Mouse (Mus musculus) mammary gland, adult 2 months (tissue): ENCODE results near the gene Fbxo45. TPM values are rescaled to one million over a fixed set of nuclear protein-coding genes. Genes with fewer than 3 reads are reported as not detected.

ENCODE experiments used
- polyA plus RNA-seq: library from polyadenylated mRNA; depleted of rRNA; stranded (reverse); fragments of >200 nt; gene quantifications from 2 replicates; pipeline ENCODE4 v1.2.3, GENCODE M21; 2012; ENCODE audit warnings: low replicate concordance; rRNA removed

The Fbxo45 gene
- polyA plus RNA-seq, result 5.3 and 6.6 TPM in 2 replicates

GRCm38 (mm10) chr16:32246952-32247370, at the start of gene Fbxo45, which contains the start of gene Wdr53:
TSS of gene Fbxo45 (minus strand) at chr16:32247158.
TSS of gene Wdr53 (plus strand) at chr16:32247227.

DNA sequence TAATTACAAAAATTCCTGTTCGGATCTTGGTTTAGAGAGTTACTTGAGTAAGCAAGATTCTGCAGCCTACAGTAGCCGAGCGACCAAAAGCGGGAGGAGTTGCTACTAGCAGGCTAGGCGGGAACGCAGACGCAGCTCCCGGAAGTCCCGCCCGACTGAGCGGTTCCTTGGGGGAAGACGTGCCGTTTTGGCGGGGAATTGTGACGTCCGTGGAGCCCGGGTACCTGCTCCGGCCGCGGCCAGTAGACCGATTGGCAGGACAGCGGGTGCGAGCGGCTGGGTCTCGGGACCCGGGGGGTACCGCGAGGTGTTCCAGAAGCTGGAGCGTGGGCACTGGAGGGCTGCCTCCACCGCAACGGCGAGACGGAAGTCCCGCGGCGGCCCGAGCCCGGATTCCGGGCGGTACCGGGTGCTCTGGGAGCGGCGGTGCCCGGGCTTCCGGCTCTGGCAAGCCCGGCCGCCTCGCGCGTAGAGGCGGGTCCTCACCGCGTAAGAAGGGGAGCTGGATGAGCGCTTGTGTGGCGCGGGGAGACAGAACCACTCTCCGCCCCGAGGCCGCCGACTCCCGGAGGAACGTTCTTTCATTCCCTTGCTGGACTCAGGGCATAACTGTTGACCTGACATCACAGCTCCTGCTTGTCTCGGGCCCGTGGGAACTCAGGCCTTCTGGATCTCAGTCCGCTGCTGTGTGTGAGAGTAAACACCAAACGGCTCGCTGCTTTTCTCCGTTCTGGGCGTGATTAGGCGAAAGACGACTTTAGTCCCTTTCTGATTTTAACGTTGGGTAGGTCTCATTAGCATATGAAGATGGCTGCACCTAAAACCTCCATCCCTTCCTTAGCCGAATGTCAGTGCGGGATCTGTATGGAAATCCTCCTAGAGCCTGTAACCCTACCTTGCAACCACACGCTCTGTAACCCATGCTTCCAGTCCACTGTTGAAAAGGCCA, 30.6 kb upstream of the Fbxo45 start, which contains the start of gene Rnf168:
TSS of gene Rnf168 (plus strand) at position 152 of the 949 bp plus-strand sequence.

DNA sequence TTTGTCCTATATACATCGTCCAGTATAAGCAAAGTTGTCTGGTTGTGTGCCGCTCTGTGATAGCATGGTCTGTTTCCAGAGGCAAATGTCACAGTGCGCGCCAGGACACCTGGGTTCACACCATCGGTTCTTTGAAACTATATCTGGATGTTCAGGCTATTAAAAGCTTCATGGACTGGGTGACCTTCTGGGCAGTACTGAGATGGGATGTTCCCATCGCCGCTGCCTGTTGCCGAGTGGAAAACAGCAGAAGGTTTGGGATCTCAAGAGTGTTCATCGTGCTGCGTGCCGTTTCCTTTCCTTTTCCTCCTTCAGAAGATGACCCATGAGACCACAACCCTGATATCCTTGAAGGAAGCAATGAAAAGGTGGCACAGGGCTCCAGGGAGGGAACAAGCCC, 24.3 kb upstream of the Fbxo45 start, which contains the start of gene Smco1:
TSS of gene Smco1 (plus strand) at position 178 of the 400 bp plus-strand sequence.

Other genes with a start within 250 kb of the Fbxo45 start
- gene Senp5, start 243.9 kb downstream of the Fbxo45 start, polyA plus RNA-seq, result 2.8 and 6.8 TPM in 2 replicates
- 19.2 and 21.9 TPM in 2 replicates for gene Pak2, start 167.8 kb downstream of the Fbxo45 start, polyA plus RNA-seq
- gene Pigx, start 147.4 kb downstream of the Fbxo45 start, polyA plus RNA-seq, result 29.2 and 39.3 TPM in 2 replicates
- gene Cep19, start 147.4 kb downstream of the Fbxo45 start, polyA plus RNA-seq, result 10.3 and 11.5 TPM in 2 replicates
- 78.3 and 94.4 TPM in 2 replicates for gene Nrros, start 81.6 kb downstream of the Fbxo45 start, polyA plus RNA-seq
- gene Bex6, start 67.3 kb downstream of the Fbxo45 start, polyA plus RNA-seq, result 0.13 and 0.56 TPM in 2 replicates
- 2.0 and 4.7 TPM in 2 replicates for gene Wdr53, start 69 bp upstream of the Fbxo45 start, polyA plus RNA-seq
- 9.6 TPM in 1 of 2 replicates, not detected in the other for gene Smco1, start 24.3 kb upstream of the Fbxo45 start, polyA plus RNA-seq
- gene Rnf168, start 30.3 kb upstream of the Fbxo45 start, polyA plus RNA-seq, result 6.2 and 7.4 TPM in 2 replicates
- gene Ubxn7, start 85.1 kb upstream of the Fbxo45 start, polyA plus RNA-seq, result 6.5 and 13.0 TPM in 2 replicates
- gene Tm4sf19, start 153.3 kb upstream of the Fbxo45 start, polyA plus RNA-seq, result 0.20 TPM in 1 of 2 replicates, not detected in the other
- gene Tctex1d2, start 172.5 kb upstream of the Fbxo45 start, polyA plus RNA-seq, result 2.2 and 4.4 TPM in 2 replicates
- 23.3 and 36.9 TPM in 2 replicates for gene Pcyt1a, start 183.8 kb upstream of the Fbxo45 start, polyA plus RNA-seq
- not detected in 2 replicates for gene Slc51a, start 240.7 kb upstream of the Fbxo45 start, polyA plus RNA-seq
- not detected in 2 replicates for gene Zdhhc19, start 249.1 kb upstream of the Fbxo45 start, polyA plus RNA-seq